Mouse (Mus musculus) heart, postnatal 0 days (tissue): ENCODE data around the gene Wasf3. TPM values are rescaled to one million over a fixed set of nuclear protein-coding genes. Genes with fewer than 3 reads are reported as not detected.

ENCODE experiments used
- ATAC-seq: fragments of 200-750 bp; cut with Nextera tagmentation; 2 replicates; pipeline ENCODE4 v1.8.0; 2017; ENCODE audit warnings: low read depth, moderate number of reproducible peaks, moderate library complexity; ENCODE audit not compliant: insufficient read depth
- DNase-seq: peaks from one replicate; pipeline ENCODE4 v3.0.0-alpha.2; 2016; ENCODE audit warnings: low spot score
- H3K27ac ChIP-seq: fragments of 300-500 bp; sonication (generic); 2 replicates; pipeline ENCODE4 v1.5.1; 2014; ENCODE audit warnings: low read depth, mild to moderate bottlenecking
- H3K27me3 ChIP-seq: fragments of 300-500 bp; sonication (generic); 2 replicates; pipeline ENCODE4 v1.6.1; 2014; ENCODE audit warnings: low read length, mixed read lengths; ENCODE audit not compliant: control insufficient read depth, insufficient read depth
- H3K36me3 ChIP-seq: fragments of 300-500 bp; sonication (generic); replicated peaks from 2 replicates; pipeline ENCODE4 v1.6.1; 2014; ENCODE audit warnings: low read length, mixed read lengths; ENCODE audit not compliant: control insufficient read depth, insufficient read depth
- H3K4me1 ChIP-seq: fragments of 300-500 bp; sonication (generic); 2 replicates; pipeline ENCODE4 v1.6.1; 2014; ENCODE audit warnings: antibody characterized with exemption; ENCODE audit not compliant: control insufficient read depth, insufficient read depth
- H3K4me2 ChIP-seq: fragments of 300-500 bp; sonication (generic); 2 replicates; pipeline ENCODE4 v1.6.1; 2014; ENCODE audit warnings: low read depth, mild to moderate bottlenecking, low read length, moderate library complexity
- H3K4me3 ChIP-seq: fragments of 300-500 bp; sonication (generic); 2 replicates; pipeline ENCODE4 v1.5.1; 2014; ENCODE audit warnings: low read depth, low read length
- H3K9ac ChIP-seq: fragments of 300-500 bp; sonication (generic); replicated peaks from 2 replicates; pipeline ENCODE4 v1.6.1; 2014; ENCODE audit warnings: low read depth, low read length, mixed read lengths
- H3K9me3 ChIP-seq: fragments of 300-500 bp; sonication (generic); replicated peaks from 2 replicates; pipeline ENCODE4 v1.6.1; 2016; ENCODE audit warnings: low read length; ENCODE audit not compliant: control insufficient read depth
- CTCF ChIP-seq: IDR thresholded peaks from 2 replicates; pipeline ENCODE4 v1.5.1; 2016; ENCODE audit warnings: antibody characterized with exemption, control low read depth, low read depth
- EP300 ChIP-seq: IDR thresholded peaks from 2 replicates; pipeline ENCODE4 v1.6.1; 2016; ENCODE audit warnings: antibody characterized with exemption, low read depth
- WGBS: fragments of 180-500 bp; shearing (Covaris S2); extraction: QIAGEN DNeasy Blood & Tissue Kit; methylation state at CpG from one replicate; pipeline ENCODE4 v1.1.7; 2014; 5-methylcytosine and 5-hydroxymethylcytosine counted together
- polyA plus RNA-seq: library from polyadenylated mRNA; unstranded; fragments of >200 nt; fragmentation: Nextera tagmentation; extraction: Ambion mirVana; gene quantifications from 2 replicates; pipeline ENCODE4 v1.2.1, GENCODE M21; 2015
- total RNA-seq: library from RNA; depleted of rRNA; stranded (reverse); fragments of >200 nt; gene quantifications from 2 replicates; pipeline ENCODE4 v1.2.3, GENCODE M21; 2014; ENCODE audit warnings: low replicate concordance

Gene Wasf3
- total and polyA plus RNA-seq, 2 experiments from 2014 or later, result 0.08 TPM; not detected in 1

DNA sequence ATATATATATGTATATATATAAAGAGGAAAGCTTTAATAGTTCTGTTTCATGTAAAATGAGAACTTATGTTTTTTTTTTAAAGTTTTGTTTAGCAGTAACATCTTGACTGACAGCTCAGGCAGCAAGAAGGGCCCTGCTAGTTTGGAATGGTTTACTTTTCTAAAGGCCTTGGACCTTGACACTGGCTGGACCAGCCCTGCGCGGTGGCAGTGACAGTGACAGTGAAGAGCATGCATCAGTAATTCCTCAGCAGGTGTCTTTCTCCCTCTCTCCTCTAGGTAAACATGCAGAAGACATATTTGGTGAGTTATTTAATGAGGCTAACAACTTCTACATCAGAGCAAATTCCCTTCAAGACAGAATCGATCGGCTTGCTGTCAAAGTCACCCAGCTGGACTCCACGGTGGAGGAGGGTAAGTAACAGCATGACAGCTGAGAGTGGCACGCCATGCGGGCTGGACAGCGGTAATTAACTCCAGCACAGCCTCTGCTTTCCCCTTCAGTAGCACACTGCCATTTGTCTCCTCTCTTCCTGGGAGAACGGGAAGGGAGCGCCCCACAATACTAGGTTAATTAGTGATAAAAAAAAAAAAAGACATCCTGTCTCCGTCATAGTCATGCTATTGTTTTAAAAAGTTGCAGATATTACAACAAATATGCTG lies 66.9 kb downstream of the Wasf3 start:
- no peaks in the 10 kb centered on the region for H3K36me3 ChIP-seq
- WGBS, result 69% methylated on average over 11 of the region's 11 CpGs
- DNase-seq (no peak), ATAC-seq (no peak)
- H3K4me1 ChIP-seq, result no peaks in the 10 kb centered on the region
- no peak overlapping the region for H3K4me3 ChIP-seq
- H3K9ac ChIP-seq, result no peak overlapping the region
- H3K4me2 ChIP-seq, result no peak overlapping the region
- TF ChIP-seq EP300 (no peak), CTCF (no peak)
- H3K27ac ChIP-seq, result no peak overlapping the region
- H3K9me3 ChIP-seq, result no peaks in the 10 kb centered on the region
- no peaks in the 10 kb centered on the region for H3K27me3 ChIP-seq

DNA sequence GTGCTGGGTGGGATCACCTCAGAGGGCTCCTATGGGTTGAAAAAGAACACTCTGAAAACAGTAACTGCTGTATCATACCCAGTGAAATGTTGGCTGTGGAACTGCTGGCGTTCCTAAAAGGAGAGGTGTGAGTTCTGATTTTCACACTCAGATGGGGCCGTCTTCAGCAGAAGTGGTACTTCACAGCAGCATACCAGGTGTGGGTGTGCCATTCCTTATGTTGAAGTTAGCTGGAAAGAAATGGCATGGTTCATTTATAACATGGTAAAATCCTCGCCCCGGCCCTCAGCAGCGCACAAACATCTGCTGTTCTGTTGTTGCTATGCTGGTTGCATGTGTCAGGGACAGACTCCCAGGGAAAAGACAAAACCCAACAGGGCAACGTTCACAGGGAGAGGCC lies 68.8 kb downstream of the Wasf3 start:
- H3K36me3 ChIP-seq, result no peaks in the 10 kb centered on the region
- H3K9ac ChIP-seq, result no peak overlapping the region
- no peak overlapping the region for H3K27ac ChIP-seq
- no peaks in the 10 kb centered on the region for H3K27me3 ChIP-seq
- TF ChIP-seq EP300 (no peak), CTCF (no peak)
- ATAC-seq (no peak), DNase-seq (no peak)
- WGBS, result 74% methylated on average over 6 of the region's 6 CpGs
- no peak overlapping the region for H3K4me2 ChIP-seq
- no peaks in the 10 kb centered on the region for H3K9me3 ChIP-seq
- no peaks in the 10 kb centered on the region for H3K4me1 ChIP-seq
- H3K4me3 ChIP-seq, result no peak overlapping the region

DNA sequence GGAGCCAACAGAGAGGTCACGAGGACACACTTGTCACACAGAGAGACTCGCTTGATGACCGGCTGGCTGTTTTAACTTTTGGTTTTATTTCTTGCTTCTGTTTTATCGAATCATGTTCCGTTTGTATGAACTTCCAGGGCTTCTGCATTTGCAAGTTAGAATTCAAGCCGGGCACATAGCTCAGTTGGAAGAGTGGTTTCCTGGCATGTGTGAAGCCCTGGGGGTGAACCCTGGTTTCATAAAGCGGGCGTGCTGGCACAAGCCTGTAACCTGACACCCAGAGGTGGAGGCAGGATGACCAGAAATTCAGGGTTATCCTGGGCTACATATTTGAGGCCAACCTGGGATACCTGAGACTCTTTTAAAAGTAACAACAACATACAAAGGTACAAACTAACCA lies 76.8 kb downstream of the Wasf3 start:
- Histone ChIP-seq H3K4me2 (no peak overlapping the region), H3K27me3 (no peaks in the 10 kb centered on the region), H3K9me3 (no peaks in the 10 kb centered on the region), H3K4me1 (no peaks in the 10 kb centered on the region), H3K4me3 (no peak overlapping the region), H3K27ac (no peak overlapping the region), H3K36me3 (no peaks in the 10 kb centered on the region), H3K9ac (no peak overlapping the region)
- ATAC-seq (no peak), DNase-seq (no peak)
- 70% methylated on average over 8 of the region's 8 CpGs for WGBS
- no peak for TF ChIP-seq CTCF
- TF ChIP-seq EP300, result no peak

GRCm38 (mm10) chr5:146466663-146467062 lies 81.9 kb downstream of the Wasf3 start:
- DNase-seq (no peak), ATAC-seq (no peak)
- 82% methylated on average over 19 of the region's 19 CpGs for WGBS
- H3K27me3 ChIP-seq, result 0 out of 2 replicates have a peak, but pooled peaks cover 3% of the 10 kb centered on the region
- H3K27ac ChIP-seq, result no peak overlapping the region
- H3K9ac ChIP-seq, result no peak overlapping the region
- no peak overlapping the region for H3K4me3 ChIP-seq
- H3K4me1 ChIP-seq, result no peaks in the 10 kb centered on the region
- H3K4me2 ChIP-seq, result no peak overlapping the region
- H3K36me3 ChIP-seq, result no peaks in the 10 kb centered on the region
- TF ChIP-seq EP300 (no peak), CTCF (no peak)
- H3K9me3 ChIP-seq, result no peaks in the 10 kb centered on the region

GRCm38 (mm10) chr5:146468311-146468710 lies 83.5 kb downstream of the Wasf3 start:
- Histone ChIP-seq H3K9me3 (no peaks in the 10 kb centered on the region), H3K27me3 (0 out of 2 replicates have a peak, but pooled peaks cover 3% of the 10 kb centered on the region), H3K4me2 (no peak overlapping the region), H3K9ac (no peak overlapping the region), H3K27ac (no peak overlapping the region), H3K4me1 (no peaks in the 10 kb centered on the region), H3K4me3 (no peak overlapping the region), H3K36me3 (no peaks in the 10 kb centered on the region)
- ATAC-seq, result no peak
- no peak for DNase-seq
- WGBS, result 87% methylated on average over 9 of the region's 9 CpGs
- TF ChIP-seq CTCF, result no peak
- no peak for TF ChIP-seq EP300

DNA sequence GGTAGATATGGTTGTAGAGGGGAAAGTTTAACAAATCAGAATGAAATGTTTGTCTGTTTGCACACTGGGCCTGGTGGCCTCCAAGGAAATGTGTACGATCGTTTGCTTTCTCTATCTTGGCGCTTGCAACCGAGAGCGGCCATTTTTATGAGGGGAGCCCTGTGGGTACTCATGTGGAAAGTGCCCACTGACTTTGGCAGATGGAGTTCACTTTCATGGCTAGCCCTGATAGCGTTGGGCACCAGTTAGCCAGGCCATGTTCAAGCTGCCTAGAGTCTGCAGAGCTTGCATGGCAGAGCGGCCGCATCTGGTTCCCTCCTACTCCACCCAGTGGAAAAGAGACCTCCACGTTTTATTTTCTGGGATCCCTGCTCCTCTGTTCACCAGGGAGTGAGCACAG lies 86.0 kb downstream of the Wasf3 start:
- no peak for TF ChIP-seq EP300
- TF ChIP-seq CTCF, result no peak
- H3K9me3 ChIP-seq, result no peaks in the 10 kb centered on the region
- H3K27me3 ChIP-seq, result 0 out of 2 replicates have a peak, but pooled peaks cover 3% of the 10 kb centered on the region
- H3K9ac ChIP-seq, result no peak overlapping the region
- H3K27ac ChIP-seq, result no peak overlapping the region
- no peak for DNase-seq
- no peaks in the 10 kb centered on the region for H3K36me3 ChIP-seq
- no peak for ATAC-seq
- 86% methylated on average over 9 of the region's 9 CpGs for WGBS
- no peak overlapping the region for H3K4me3 ChIP-seq
- no peaks in the 10 kb centered on the region for H3K4me1 ChIP-seq
- no peak overlapping the region for H3K4me2 ChIP-seq
